Mouse (Mus musculus) embryonic facial prominence, embryonic 11.5 days (tissue): Measurements from ENCODE around the gene Klhl5. TPM values are rescaled to one million over a fixed set of nuclear protein-coding genes. Genes with fewer than 3 reads are reported as not detected.

Experiments used
- ATAC-seq: fragments of 200-750 bp; cut with Nextera tagmentation; replicated peaks from 2 replicates; pipeline ENCODE4 v1.8.0; 2017; ENCODE audit warnings: low read depth; ENCODE audit not compliant: insufficient number of reproducible peaks, low FRiP score, low TSS enrichment
- DNase-seq: peaks from one replicate; pipeline ENCODE4 v3.0.0-alpha.2; 2015; ENCODE audit warnings: low spot score
- H3K27ac ChIP-seq: fragments of 300-500 bp; sonication (generic); replicated peaks from 2 replicates; pipeline ENCODE4 v1.5.1; 2014; ENCODE audit warnings: mild to moderate bottlenecking, low read depth, low read length, control low read depth
- H3K27me3 ChIP-seq: fragments of 300-500 bp; sonication (generic); 2 replicates; pipeline ENCODE4 v1.6.1; 2014; ENCODE audit warnings: mild to moderate bottlenecking, low read length, moderate library complexity, mixed read lengths; ENCODE audit not compliant: control insufficient read depth, insufficient read depth
- H3K36me3 ChIP-seq: fragments of 300-500 bp; sonication (generic); replicated peaks from 2 replicates; pipeline ENCODE4 v1.6.1; 2014; ENCODE audit warnings: low read depth, mild to moderate bottlenecking, low read length, moderate library complexity, mixed read lengths; ENCODE audit not compliant: control insufficient read depth, insufficient read depth
- H3K4me1 ChIP-seq: fragments of 300-500 bp; sonication (generic); 2 replicates; pipeline ENCODE4 v1.6.1; 2014; ENCODE audit warnings: low read length, mixed read lengths; ENCODE audit not compliant: control insufficient read depth, insufficient read depth
- H3K4me2 ChIP-seq: fragments of 300-500 bp; sonication (generic); 2 replicates; pipeline ENCODE4 v1.6.1; 2014; ENCODE audit warnings: low read depth, mild to moderate bottlenecking, control low read depth, low read length, moderate library complexity
- H3K4me3 ChIP-seq: fragments of 300-500 bp; sonication (generic); 2 replicates; pipeline ENCODE4 v1.5.1; 2014; ENCODE audit warnings: low read depth, low read length, control low read depth
- H3K9ac ChIP-seq: fragments of 300-500 bp; sonication (generic); replicated peaks from 2 replicates; pipeline ENCODE4 v1.6.1; 2014; ENCODE audit warnings: mild to moderate bottlenecking, control low read depth, low read length
- H3K9me3 ChIP-seq: fragments of 300-500 bp; sonication (generic); replicated peaks from 2 replicates; pipeline ENCODE4 v1.6.1; 2016; ENCODE audit warnings: mild to moderate bottlenecking, low read length, inconsistent platforms, mixed read lengths; ENCODE audit not compliant: control insufficient read depth
- WGBS: fragments of 180-500 bp; shearing (Covaris S2); extraction: QIAGEN DNeasy Blood & Tissue Kit; methylation state at CpG from one replicate; pipeline ENCODE4 v1.1.7; 2014; 5-methylcytosine and 5-hydroxymethylcytosine counted together
- polyA plus RNA-seq: library from polyadenylated mRNA; unstranded; fragments of >200 nt; fragmentation: Nextera tagmentation; extraction: Ambion mirVana; gene quantifications from 2 replicates; pipeline ENCODE4 v1.2.1, GENCODE M21; 2014

Klhl5 gene
- polyA plus RNA-seq, 1 experiment from 2014 or later, result 13.5 TPM

GRCm38 (mm10) chr5:65136159-65136558 is 28.8 kb downstream of the Klhl5 start:
- Histone ChIP-seq H3K4me3 (no peak overlapping the region), H3K4me2 (no peak overlapping the region), H3K36me3 (no peaks in the 10 kb centered on the region), H3K4me1 (no peaks in the 10 kb centered on the region), H3K27me3 (no peaks in the 10 kb centered on the region), H3K27ac (no peak overlapping the region), H3K9ac (no peak overlapping the region), H3K9me3 (no peaks in the 10 kb centered on the region)
- no peak for ATAC-seq
- 82% methylated on average over 7 of the region's 7 CpGs for WGBS
- no peak for DNase-seq

GRCm38 (mm10) chr5:65137073-65137472 is 29.7 kb downstream of the Klhl5 start:
- DNase-seq (no peak), ATAC-seq (no peak)
- H3K27me3 ChIP-seq, result no peaks in the 10 kb centered on the region
- no peak overlapping the region for H3K27ac ChIP-seq
- no peaks in the 10 kb centered on the region for H3K4me1 ChIP-seq
- WGBS, result 86% methylated on average over 6 of the region's 6 CpGs
- no peak overlapping the region for H3K4me3 ChIP-seq
- H3K4me2 ChIP-seq, result no peak overlapping the region
- H3K9ac ChIP-seq, result no peak overlapping the region
- H3K9me3 ChIP-seq, result no peaks in the 10 kb centered on the region
- H3K36me3 ChIP-seq, result no peaks in the 10 kb centered on the region

GRCm38 (mm10) chr5:65141242-65141641 is 33.9 kb downstream of the Klhl5 start:
- WGBS, result 89% methylated on average over 8 of the region's 8 CpGs
- Histone ChIP-seq H3K4me3 (no peak overlapping the region), H3K36me3 (no peaks in the 10 kb centered on the region), H3K27ac (no peak overlapping the region), H3K4me1 (no peaks in the 10 kb centered on the region), H3K4me2 (no peak overlapping the region), H3K27me3 (no peaks in the 10 kb centered on the region), H3K9me3 (no peaks in the 10 kb centered on the region), H3K9ac (no peak overlapping the region)
- ATAC-seq, result no peak
- DNase-seq, result no peak

- Histone ChIP-seq H3K36me3 (no peaks in the 10 kb centered on the region), H3K27ac (no peak overlapping the region), H3K4me2 (no peak overlapping the region), H3K4me3 (no peak overlapping the region), H3K4me1 (no peaks in the 10 kb centered on the region), H3K9me3 (no peaks in the 10 kb centered on the region), H3K27me3 (no peaks in the 10 kb centered on the region), H3K9ac (no peak overlapping the region)
- WGBS, result 76% methylated on average over 6 of the region's 6 CpGs
- ATAC-seq (no peak), DNase-seq (no peak)
These were observed 34.9 kb downstream of the Klhl5 start for GRCm38 (mm10) chr5:65142247-65142646.

GRCm38 (mm10) chr5:65145499-65146101 is 38.3 kb downstream of the Klhl5 start:
- H3K9me3 ChIP-seq, result no peaks in the 10 kb centered on the region
- DNase-seq (no peak), ATAC-seq (no peak)
- no peaks in the 10 kb centered on the region for H3K4me1 ChIP-seq
- H3K36me3 ChIP-seq, result no peaks in the 10 kb centered on the region
- no peak overlapping the region for H3K4me3 ChIP-seq
- WGBS, result 88% methylated on average over 9 of the region's 9 CpGs
- H3K27me3 ChIP-seq, result no peaks in the 10 kb centered on the region
- no peak overlapping the region for H3K27ac ChIP-seq
- H3K4me2 ChIP-seq, result no peak overlapping the region
- no peak overlapping the region for H3K9ac ChIP-seq

GRCm38 (mm10) chr5:65146749-65147148 is 39.4 kb downstream of the Klhl5 start:
- Histone ChIP-seq H3K9ac (no peak overlapping the region), H3K4me2 (no peak overlapping the region), H3K27ac (no peak overlapping the region), H3K36me3 (no peaks in the 10 kb centered on the region; the same call in 1 of the 2 replicates), H3K9me3 (no peaks in the 10 kb centered on the region), H3K4me1 (no peaks in the 10 kb centered on the region), H3K27me3 (no peaks in the 10 kb centered on the region), H3K4me3 (no peak overlapping the region)
- ATAC-seq (no peak), DNase-seq (no peak)
- WGBS, result 92% methylated on average over 6 of the region's 6 CpGs

- no peak overlapping the region for H3K4me2 ChIP-seq
- no peaks in the 10 kb centered on the region for H3K4me1 ChIP-seq
- H3K4me3 ChIP-seq, result no peak overlapping the region
- H3K36me3 ChIP-seq, result no peaks in the 10 kb centered on the region; the same call in 1 of the 2 replicates
- WGBS, result 92% methylated on average over 6 of the region's 6 CpGs
- DNase-seq, result no peak
- no peaks in the 10 kb centered on the region for H3K9me3 ChIP-seq
- H3K27ac ChIP-seq, result no peak overlapping the region
- no peak for ATAC-seq
- no peak overlapping the region for H3K9ac ChIP-seq
- no peaks in the 10 kb centered on the region for H3K27me3 ChIP-seq
These were observed 42.4 kb downstream of the Klhl5 start for GRCm38 (mm10) chr5:65149706-65150105.

GRCm38 (mm10) chr5:65150376-65150955 is 43.1 kb downstream of the Klhl5 start:
- no peaks in the 10 kb centered on the region; the same call in 1 of the 2 replicates for H3K36me3 ChIP-seq
- ATAC-seq (no peak), DNase-seq (no peak)
- WGBS, result 89% methylated on average over 8 of the region's 8 CpGs
- no peaks in the 10 kb centered on the region for H3K27me3 ChIP-seq
- H3K9me3 ChIP-seq, result no peaks in the 10 kb centered on the region
- H3K4me3 ChIP-seq, result no peak overlapping the region
- no peaks in the 10 kb centered on the region for H3K4me1 ChIP-seq
- no peak overlapping the region for H3K4me2 ChIP-seq
- no peak overlapping the region for H3K27ac ChIP-seq
- no peak overlapping the region for H3K9ac ChIP-seq
